Mouse (Mus musculus) naive thymus-derived CD4-positive, alpha-beta T cell, adult 2 months (primary cell): Measurements from ENCODE around the gene Peg10.
"Not testable (repeated sequence)": the region's sequence is repeated elsewhere in the genome, so short reads cannot be mapped to it uniquely, and the experiment has no call there.

ENCODE experiments used
- DNase-seq: peaks from one replicate; pipeline ENCODE4 v3.0.0-alpha.2; 2011; ENCODE audit warnings: low read depth

Gene Peg10

DNA sequence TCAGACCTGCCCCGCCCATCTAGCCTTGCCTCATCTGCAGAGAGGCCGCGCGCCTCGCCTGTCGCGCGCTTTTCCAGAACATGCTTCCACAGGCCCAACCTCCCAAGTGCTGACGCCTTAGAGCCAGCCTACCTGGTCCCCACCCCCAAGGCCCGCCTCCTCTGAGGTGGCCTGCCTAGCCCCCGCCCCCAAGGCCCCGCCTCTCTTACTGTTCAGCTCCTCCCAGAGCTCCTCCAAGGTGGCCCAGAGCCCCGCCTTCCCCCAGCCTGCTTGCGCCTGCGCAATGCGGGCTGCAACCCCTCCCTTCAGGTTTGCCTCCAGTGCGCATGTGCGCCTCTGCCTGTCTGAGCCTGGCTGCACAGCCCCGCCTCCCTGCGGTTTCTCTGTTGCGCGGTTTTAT lies 2.0 kb downstream of the Peg10 start:
- peak; percentile 48 for DNase-seq

DNA sequence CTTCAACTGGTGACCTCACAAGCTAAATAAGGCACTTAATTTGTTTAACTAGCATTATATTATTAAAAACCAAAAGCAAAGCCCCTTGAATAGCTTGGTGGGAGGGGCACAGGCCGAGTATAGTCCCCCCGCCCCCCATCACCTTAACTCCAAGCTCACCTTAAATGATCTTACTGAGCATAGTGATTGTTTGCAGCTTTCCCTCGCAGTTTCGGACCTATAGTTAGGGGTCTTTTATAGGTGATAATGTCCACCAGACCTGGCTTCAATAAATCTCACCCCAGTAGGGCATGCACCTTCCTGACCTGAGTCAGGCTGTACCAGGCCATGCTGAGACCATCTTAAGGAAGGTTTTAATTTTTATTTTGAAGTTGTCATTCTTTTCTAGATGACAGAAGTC lies 4.2 kb downstream of the Peg10 start:
- no peak for DNase-seq

DNA sequence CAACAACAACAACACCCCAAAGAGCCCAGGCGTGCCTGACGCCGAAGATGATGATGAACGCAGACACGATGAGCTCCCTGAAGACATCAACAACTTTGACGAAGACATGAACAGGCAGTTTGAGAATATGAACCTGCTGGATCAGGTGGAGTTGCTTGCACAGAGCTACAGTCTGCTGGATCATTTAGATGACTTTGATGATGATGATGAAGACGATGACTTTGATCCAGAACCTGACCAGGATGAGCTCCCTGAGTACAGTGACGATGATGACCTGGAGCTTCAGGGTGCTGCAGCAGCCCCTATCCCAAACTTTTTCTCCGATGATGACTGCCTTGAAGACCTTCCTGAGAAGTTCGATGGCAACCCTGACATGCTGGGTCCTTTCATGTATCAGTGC lies 7.2 kb downstream of the Peg10 start:
- DNase-seq: no peak

DNA sequence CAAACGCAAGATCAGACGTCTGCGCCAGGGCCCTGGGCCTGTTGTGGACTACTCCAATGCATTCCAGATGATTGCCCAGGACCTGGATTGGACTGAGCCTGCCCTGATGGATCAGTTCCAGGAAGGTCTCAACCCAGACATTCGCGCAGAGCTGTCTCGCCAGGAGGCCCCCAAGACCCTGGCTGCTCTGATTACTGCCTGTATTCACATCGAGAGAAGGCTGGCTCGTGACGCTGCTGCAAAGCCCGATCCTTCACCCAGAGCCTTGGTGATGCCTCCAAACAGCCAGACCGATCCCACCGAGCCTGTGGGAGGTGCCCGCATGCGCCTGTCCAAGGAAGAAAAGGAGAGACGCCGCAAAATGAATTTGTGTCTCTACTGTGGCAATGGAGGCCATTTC lies 7.8 kb downstream of the Peg10 start:
- DNase-seq: no peak

DNA sequence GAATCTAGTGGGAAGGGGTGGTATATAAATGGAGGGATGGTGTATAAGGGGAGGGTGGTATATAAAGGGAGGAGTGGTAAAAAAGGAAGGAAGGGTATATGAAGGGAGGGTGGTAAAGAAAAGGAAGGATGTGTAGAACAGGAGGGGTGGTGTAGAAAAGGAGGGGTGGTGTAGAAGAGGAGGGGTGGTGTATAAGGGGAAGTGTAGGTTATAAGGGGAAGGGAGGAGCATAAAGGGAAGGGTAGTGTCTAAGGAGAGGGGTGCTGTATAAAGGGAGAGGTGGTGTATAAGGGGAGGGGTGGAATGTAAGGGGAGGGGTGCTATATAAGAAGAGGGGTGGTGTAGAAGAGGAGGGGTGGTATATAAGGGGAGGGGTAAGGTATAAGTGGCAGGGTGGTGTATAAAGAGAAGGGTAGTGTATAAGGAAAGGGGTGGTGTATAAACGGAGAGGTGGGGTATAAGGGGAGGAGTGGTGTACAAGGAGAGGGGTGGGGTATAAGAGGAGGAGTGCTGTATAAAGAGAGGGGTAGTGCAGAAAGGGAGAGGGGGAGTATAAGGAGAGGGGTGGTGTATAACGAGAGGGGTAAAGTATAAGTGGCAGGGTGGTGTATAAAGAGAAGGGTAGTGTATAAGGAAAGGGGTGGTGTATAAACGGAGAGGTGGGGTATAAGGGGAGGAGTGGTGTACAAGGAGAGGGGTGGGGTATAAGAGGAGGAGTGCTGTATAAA lies 14.5 kb downstream of the Peg10 start:
- DNase-seq: not testable (repeated sequence)

- peak; percentile 2 for DNase-seq
These were observed 15.1 kb downstream of the Peg10 start for GRCm38 (mm10) chr6:4762252-4762651.

DNA sequence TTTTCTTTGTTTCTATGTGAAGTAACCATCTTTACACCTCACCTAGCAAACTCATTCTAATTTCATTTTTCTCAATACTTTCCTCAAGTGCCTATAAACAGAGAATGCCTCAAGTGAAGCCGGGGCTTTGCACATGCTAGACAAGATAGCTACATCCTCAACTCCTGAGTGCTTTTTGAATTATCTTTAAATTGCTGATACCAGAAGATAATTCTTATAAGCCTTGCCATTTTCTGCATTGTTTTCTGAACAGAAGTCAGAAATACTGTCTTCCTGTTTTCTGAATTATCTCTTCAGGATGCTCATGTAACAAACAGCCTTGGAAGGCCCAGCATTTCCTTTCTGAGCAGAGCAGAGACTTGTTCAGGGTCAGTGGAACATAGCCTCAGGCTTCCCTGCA lies 49.2 kb downstream of the Peg10 start:
- DNase-seq: no peak

DNA sequence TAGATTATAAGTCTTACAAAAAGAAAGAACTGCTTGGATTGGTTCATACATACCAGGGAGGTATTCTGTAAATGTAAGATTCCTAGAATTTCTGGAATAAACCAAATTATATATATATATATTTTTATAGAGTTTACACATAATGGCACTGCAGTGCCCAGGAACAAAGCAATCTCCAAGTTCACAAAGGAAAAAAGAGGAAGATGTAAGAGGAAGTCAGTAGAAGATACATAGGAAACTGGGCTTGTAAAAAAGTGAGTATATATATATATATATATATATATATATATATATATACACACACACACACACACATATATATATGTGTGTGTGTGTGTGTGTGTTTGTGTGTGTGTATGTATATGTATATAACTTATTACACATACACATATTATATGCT lies 50.2 kb downstream of the Peg10 start:
- not testable (repeated sequence) for DNase-seq

DNA sequence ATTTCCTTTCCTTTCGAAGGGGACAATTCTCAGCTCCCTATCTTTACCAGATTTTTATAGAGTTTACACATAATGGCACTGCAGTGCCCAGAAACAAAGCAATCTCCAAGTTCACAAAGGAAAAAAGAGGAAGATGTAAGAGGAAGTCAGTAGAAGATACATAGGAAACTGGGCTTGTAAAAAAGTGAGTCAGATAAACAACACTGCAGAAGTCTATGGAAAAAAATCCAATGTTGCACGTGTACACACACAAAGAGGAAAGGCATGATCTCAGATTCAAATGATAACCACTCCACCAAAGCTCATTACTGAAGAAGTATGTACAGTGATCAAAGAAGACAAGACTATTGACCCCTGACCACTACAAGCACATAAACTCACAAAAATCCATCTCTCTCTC lies 51.3 kb downstream of the Peg10 start:
- no peak for DNase-seq

- DNase-seq: no peak
These were observed 52.3 kb downstream of the Peg10 start for GRCm38 (mm10) chr6:4799359-4799758.

GRCm38 (mm10) chr6:4806981-4807380 lies 59.9 kb downstream of the Peg10 start:
- DNase-seq: no peak
